Mouse (Mus musculus) layer of hippocampus, postnatal 10 days (tissue): ENCODE data around the gene Tmem245. TPM values are rescaled to one million over a fixed set of nuclear protein-coding genes. Genes with fewer than 3 reads are reported as not detected.

Source experiments
- DNase-seq, 2 experiments: peaks; one replicate each; pipeline ENCODE4 v3.0.0; 2021; ENCODE audit warnings: low spot score in 2 of 2
- total RNA-seq, 2 experiments: library from RNA; stranded (reverse); gene quantifications; 2 replicates each; pipeline ENCODE4 v1.2.3; 2021

Tmem245 gene
- total RNA-seq, 2 experiments from 2014 or later, result 27.1 to 27.6 TPM

- DNase-seq, result no peak
Observed at GRCm38 (mm10) chr4:56867761-56868160, 79.5 kb downstream of the Tmem245 start.

- no peak for DNase-seq
Observed at GRCm38 (mm10) chr4:56865971-56866370, 81.3 kb downstream of the Tmem245 start.

GRCm38 (mm10) chr4:56865003-56865511 lies 82.2 kb downstream of the Tmem245 start, which contains the start of gene Ctnnal1:
TSS of gene Ctnnal1 (minus strand) at chr4:56865188.
- DNase-seq, result peak; percentile 79 to 85

- no peak for DNase-seq
Observed at GRCm38 (mm10) chr4:56864417-56865001, 82.7 kb downstream of the Tmem245 start.

- DNase-seq, result no peak
Observed at GRCm38 (mm10) chr4:56864016-56864415, 83.2 kb downstream of the Tmem245 start.

- DNase-seq, result no peak
Observed at GRCm38 (mm10) chr4:56861551-56861950, 85.7 kb downstream of the Tmem245 start.

GRCm38 (mm10) chr4:56858733-56859132 lies 88.5 kb downstream of the Tmem245 start:
- no peak for DNase-seq

- DNase-seq, result no peak
Observed at GRCm38 (mm10) chr4:56856371-56856949, 90.8 kb downstream of the Tmem245 start.

- DNase-seq, result no peak
Observed at GRCm38 (mm10) chr4:56855935-56856334, 91.3 kb downstream of the Tmem245 start.

GRCm38 (mm10) chr4:56850724-56851123 lies 96.5 kb downstream of the Tmem245 start:
- DNase-seq, result no peak

- DNase-seq, result no peak
Observed at GRCm38 (mm10) chr4:56848044-56848443, 99.2 kb downstream of the Tmem245 start.

GRCm38 (mm10) chr4:56847400-56847799 lies 99.8 kb downstream of the Tmem245 start:
- no peak for DNase-seq

- no peak for DNase-seq
Observed at GRCm38 (mm10) chr4:56845896-56846533, 101.2 kb downstream of the Tmem245 start.

GRCm38 (mm10) chr4:56844911-56845310 lies 102.3 kb downstream of the Tmem245 start:
- DNase-seq, result no peak

GRCm38 (mm10) chr4:56843963-56844362 lies 103.3 kb downstream of the Tmem245 start:
- no peak for DNase-seq

- no peak for DNase-seq
Observed at GRCm38 (mm10) chr4:56842501-56842900, 104.7 kb downstream of the Tmem245 start.

- no peak for DNase-seq
Observed at GRCm38 (mm10) chr4:56840297-56840696, 106.9 kb downstream of the Tmem245 start.

- no peak for DNase-seq
Observed at GRCm38 (mm10) chr4:56837661-56838060, 109.6 kb downstream of the Tmem245 start.

GRCm38 (mm10) chr4:56831998-56832397 lies 115.2 kb downstream of the Tmem245 start:
- DNase-seq, result no peak

- DNase-seq, result no peak
Observed at GRCm38 (mm10) chr4:56831013-56831609, 116.1 kb downstream of the Tmem245 start.

GRCm38 (mm10) chr4:56829511-56829921 lies 117.7 kb downstream of the Tmem245 start:
- peak; percentile 18 to 49 for DNase-seq

- DNase-seq, result no peak
Observed at GRCm38 (mm10) chr4:56828932-56829331, 118.3 kb downstream of the Tmem245 start.
